Mouse (Mus musculus) ovary, adult 18-20 months (tissue): ENCODE data around the gene Tmem161a.

Experiments used
- DNase-seq: peaks from one replicate; pipeline ENCODE4 v3.0.0; 2022; ENCODE audit warnings: low spot score, mixed read lengths

Gene Tmem161a

DNA sequence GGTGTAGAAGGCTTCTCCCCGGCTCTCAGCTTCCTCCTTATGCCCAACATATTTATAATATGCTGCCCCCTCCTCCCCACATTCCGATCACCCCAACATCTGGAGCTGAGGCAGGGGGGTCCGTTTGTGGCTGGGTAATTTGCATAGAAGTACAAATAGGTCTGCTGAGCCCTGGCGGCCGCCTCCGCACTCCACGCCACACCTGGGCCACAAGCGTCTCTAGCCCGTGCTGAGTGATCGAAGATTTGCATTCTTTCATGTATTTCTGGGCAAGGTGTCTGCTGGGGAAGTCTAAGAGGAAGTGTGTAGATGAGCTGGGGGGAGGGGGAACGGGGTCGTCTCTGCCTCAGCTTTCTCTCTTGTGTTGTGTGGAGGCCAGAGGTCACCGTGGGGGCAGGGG is 12.1 kb upstream of the Tmem161a start:
- no peak for DNase-seq

DNA sequence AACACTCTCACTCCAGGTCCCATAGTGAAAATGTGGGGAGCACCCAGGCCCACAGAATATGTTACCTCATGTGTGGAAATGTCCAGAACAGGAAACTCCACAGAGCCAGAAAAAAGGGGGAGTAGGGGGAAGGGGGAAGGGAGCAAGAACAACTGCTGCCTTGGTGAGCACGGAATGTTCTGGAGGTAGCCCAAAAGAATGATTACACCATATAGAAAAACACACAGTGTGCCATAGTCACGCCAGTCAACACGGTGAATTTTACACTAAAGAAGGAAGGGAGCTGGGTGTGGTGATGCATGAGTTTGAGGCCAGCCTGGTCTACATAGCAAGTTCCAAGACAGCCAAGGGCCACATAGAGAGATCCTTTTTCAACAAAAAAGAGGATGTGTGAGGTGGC is 8.8 kb upstream of the Tmem161a start:
- DNase-seq, result no peak

DNA sequence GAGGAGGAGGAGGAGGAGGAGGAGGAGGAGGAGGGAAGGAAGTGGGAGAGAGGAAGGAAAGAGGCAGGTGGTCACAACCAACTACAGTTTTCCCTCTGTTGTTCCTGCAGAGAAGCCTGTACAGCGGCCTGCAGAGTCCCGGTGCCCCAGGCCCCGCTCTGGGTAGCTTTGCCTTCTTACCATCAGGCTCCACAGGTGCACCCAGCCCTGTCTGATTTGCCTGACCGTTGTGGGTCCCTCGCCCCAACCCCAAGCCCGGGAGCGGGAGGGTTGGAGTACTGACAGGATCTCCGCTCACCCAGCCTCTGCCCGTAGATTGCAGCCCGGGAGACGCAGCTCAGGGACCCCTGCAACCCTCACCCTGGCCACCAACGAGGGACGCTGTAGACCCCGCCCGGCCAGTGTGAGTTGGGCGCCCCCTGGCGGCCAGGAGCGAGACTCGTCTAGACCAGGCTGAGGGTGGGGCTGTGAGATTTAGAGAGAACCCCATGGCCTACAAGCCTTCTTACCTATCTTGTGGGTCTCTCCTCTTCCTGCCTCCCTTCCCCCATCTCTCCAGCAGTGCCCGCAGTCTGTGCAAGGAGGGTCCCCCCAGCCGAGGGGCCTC is 5.5 kb upstream of the Tmem161a start:
- DNase-seq, result no peak

DNA sequence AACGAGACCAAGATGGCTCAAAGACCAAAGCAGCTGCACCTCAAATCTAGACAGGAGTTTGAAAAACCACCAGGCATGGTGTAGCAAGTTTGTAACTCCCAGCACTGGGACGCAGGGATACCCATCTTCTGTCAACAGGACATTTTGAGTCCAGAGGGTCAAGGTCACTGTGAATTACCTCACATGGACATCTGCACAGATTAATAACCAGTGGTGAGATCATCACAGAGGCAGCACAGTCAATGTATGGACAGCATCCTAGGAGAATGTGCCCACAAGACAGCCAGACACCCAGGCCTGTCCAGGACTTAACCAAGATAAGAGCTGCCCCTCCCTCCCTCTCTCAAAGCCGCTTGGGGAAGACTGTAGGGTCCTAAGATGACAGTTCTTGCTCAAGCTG is 2.0 kb upstream of the Tmem161a start:
- no peak for DNase-seq

DNA sequence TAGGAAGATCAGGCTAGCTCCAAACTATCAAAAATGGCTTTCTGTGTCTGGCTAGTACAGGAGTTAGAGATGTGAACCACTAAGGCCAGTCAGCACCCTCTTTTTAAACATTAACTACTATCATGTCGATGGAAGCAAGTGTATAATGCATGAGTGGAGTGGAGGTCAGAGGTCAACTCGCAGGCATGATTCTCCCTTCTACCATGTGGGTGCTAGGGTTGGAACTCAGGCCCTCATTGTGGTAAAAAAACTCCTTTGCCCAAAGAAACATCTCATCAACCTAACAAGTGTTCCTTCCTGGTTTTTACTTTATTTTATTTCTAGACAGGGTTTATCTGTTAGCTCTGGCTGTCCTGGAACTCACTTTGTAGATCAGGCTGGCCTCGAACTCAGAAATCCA is 1.4 kb upstream of the Tmem161a start:
- DNase-seq, result no peak

DNA sequence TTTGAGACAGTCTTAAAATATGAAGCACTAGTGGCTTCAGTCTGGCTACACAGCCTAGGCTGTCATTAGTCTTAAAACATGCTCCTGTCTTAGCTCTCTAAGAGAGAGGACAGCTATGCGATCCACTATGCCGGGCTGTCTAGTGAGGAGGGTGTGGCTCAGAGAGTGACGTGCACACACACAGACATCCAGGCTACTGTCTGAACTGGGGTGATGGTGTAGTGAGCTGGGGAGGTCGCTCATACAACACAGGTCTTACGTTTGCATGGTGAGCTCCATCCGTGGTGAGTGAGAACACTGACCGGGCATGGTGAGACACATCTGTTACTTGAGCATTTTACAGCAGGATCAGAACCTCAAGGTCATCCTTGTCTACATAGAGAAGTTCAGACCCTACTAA is 916 bp upstream of the Tmem161a start:
- DNase-seq, result no peak

DNA sequence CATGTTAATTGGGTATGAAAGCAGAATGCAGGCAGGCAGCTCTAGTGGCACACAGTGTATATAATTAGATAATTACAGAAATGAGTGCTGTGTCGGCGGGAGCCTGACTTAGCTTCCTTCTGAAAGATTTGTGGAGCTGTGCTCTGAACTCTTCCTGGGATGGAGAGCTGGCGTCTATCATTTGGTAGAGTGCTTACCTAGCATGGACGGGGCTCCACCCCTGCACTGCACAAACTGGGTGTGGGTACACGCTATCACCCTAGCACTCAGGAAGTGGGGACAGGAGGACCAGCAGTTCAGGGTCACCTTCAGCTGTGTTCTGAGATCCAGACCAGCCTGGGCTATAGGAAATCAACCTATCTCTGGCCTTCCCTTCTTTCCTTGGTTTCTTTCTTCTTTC is 1.2 kb downstream of the Tmem161a start:
- DNase-seq, result no peak

DNA sequence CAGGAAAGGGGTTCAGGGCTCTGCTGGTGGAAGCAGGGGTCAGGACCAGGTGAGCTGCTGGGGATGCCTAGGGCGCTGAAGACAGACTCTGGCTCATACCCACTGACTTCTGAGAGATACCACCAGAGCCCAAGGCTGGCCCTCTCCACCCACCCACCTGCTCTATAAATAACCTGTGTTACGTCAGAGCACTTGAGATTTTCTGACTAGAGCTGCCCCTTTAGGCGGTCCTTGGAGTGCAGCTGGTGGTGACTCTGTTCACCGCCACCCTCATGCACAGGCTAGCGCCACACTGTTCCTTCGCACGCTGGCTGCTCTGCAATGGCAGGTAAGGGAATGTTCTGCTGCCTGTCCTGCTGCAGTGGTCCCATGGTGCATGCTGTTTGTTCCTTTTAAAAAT is 1.9 kb downstream of the Tmem161a start:
- DNase-seq, result no peak

DNA sequence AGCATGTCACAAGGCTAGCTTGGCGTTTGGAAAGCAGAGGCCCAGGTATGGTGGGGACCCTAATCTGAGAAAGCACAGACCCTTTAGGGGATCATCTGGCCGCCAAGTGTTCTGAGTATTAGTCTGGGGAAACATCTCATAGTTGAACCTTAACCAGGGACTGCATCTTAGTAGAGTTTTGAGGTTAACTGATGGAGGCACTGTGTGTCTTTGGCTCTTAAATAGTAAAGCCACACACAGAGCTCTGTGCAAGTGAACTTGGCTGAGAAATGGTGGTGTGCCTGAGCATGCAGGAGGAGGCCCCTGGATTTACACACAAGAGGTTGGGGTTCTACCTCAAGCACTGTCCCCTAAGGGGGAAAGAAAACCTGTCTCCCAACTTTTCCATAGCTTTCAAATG is 6.1 kb downstream of the Tmem161a start:
- DNase-seq, result no peak

DNA sequence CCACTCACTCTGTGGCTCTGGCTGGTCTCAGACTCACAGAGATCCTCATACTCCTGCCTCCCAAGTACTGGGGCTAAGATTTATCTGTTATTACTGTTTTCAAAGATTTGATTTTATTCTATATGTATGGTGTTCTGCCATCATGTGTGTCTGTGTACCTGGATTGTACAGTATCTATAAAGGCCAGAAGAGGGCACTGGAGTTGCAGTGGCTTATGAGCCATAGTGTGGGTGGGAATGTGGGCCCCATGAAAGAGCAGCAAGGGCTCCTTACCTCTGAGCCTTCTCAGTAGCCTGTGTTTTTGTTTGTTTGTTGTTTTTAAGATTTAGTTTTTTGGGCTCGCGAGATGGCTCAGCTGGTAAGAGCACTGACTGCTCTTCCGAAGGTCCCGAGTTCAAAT is 6.9 kb downstream of the Tmem161a start:
- DNase-seq, result no peak

DNA sequence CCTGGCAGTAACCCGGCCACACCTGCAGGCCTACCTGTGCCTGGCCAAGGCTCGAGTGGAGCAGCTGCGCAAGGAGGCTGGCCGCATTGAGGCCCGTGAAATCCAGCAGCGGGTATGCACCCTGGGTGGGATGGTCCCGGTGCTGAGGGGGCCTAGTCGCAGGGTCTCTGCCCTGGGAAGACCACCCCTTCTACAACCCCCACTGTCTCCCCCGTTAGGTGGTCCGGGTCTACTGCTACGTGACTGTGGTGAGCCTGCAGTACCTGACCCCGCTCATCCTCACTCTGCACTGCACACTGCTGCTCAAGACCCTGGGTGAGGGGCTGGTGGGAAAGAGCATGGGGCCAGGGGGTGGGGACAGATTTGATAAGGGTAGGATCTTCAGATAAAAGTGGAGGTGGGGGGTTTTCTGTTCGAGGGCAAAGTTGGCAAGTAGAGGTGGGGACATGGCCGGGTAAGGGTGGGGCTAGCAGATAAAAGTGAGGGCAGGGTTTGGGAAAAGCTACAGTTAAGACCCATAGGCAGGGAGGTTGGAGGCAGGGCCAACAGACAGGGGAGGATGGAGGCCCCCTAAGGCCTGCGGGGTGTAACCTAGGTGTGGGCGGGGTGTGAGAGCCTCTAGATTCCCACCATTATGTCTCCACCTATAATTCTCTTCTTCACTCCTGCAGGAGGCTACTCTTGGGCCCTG is 9.2 kb downstream of the Tmem161a start:
- no peak for DNase-seq

DNA sequence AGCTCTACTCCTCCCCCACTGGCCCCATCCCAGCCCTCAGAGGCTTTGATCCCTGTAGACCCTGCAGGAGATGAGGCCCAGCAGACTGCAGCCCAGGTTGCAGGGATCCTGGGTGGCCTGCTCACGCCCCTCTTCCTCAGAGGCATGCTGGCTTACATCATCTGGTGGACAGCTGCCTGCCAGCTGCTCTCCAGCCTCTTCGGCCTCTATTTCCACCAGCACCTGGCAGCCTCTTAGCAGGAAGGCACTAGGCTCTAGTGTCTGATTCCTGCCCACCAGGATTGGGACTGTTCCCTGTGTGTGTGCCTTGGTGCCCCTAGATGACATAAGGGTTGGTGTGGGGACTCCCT is 9.7 kb downstream of the Tmem161a start:
- DNase-seq, result no peak

DNA sequence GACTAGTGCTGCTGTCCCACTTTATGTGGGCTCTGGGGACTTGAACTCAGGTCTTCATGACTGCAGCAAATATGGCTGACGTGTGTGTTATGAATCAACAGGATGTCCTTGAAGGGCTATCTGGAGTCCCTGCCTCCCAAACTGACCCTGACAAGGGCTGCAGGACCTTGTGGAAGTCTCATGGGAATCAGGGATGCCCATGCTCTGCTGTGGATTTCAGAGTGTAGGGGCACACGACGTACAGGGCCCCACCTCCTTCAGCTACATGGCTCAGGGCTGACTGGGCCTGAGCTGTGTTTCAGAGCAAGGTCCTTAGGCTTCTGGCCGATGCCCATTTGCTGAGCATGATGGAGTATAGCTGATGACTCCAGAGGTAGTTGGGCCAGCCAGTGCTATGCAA is 11.0 kb downstream of the Tmem161a start:
- peak; percentile 27 for DNase-seq

DNA sequence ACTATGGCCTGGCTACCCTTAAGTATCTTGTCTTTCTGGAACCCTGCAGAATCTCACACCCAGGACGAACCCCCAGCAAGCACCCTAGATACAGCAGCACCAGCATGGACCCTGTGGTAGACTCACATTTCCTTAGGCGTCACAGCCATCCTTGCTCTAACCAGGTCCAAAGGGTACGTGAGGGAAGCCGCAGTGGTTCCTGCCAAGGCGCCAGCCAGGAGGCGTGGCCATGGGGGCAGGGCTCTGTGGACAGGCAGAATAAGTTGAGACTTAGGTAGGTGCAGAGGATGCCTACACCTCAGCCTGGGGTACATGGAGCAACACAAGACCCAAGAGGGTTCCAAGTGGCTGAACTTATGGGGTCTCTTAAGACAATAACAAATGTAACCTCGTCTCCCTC is 16.6 kb downstream of the Tmem161a start:
- no peak for DNase-seq

DNA sequence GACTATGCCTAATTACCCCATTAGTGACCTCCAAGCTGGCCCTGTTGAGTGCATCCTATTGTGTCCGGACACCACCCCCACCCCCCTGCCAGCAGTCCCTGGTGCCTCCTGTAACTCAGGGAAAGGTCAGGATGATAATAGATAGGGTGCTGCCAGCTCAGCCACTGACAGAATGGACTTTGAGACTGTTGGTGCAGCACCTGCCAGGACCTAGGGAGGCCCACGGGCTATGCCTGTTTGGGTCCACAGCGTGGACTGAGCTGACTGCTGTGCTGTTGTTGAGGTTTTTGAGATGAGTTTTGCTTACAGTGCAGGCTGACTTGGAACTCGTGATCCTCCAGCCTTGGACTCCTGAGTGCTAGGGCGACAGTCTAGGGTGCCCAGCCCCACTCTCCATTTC is 21.1 kb downstream of the Tmem161a start:
- no peak for DNase-seq

DNA sequence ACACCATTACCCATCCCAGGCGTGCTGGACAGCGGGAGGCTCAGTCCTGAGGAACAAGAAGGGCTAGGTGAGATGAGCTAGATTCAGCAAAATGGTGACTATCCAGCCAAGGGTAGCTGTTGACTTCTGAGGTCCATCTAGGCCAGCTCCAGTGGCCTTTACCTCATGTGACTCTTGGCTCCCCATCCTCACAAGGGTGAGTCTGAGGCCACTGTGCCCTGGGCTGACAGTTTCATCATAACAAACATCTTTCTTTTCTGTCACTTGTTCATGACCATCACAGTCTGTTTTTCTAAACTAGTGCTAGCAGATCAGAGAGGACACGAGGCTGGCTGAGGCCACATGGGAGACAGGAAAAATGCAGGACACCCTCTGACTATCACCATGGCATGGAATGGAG is 22.0 kb downstream of the Tmem161a start:
- no peak for DNase-seq

DNA sequence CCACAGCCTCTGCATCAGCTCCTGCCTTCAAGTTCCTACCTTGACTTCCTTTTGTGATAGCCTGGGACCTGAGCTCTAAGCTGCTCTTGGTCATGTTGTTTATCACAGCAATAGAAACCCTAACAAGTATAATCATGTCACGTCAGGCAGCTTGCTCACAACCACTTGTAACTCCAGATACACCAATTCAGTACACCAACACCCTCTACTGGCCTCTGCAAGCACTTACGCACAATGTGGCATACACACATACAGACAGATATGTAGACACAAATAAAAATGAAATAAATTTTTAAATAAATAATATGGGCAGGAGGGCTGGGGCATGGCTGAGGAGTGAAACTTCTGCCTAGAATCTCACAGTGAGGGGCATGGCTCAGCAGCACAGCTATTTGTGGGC is 23.6 kb downstream of the Tmem161a start:
- DNase-seq, result no peak

DNA sequence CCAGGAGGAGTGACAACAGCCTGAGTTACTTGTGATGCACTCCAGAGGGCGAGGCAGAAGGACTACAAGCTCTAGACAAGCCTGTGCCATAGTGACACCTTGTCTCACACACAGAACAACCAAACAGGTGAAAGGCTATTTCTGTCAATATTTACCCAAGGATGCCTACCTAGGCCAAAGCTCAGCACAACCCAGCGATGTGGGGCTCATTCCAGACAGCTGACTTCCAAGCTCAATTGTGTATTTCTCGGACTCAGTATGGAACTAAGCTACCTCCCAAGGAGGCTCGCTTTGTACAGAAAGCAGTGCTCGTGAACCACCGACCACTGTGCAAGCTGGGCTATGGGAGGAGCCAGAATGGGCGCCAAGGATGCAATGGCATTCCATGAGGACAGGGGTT is 25.4 kb downstream of the Tmem161a start:
- no peak for DNase-seq

DNA sequence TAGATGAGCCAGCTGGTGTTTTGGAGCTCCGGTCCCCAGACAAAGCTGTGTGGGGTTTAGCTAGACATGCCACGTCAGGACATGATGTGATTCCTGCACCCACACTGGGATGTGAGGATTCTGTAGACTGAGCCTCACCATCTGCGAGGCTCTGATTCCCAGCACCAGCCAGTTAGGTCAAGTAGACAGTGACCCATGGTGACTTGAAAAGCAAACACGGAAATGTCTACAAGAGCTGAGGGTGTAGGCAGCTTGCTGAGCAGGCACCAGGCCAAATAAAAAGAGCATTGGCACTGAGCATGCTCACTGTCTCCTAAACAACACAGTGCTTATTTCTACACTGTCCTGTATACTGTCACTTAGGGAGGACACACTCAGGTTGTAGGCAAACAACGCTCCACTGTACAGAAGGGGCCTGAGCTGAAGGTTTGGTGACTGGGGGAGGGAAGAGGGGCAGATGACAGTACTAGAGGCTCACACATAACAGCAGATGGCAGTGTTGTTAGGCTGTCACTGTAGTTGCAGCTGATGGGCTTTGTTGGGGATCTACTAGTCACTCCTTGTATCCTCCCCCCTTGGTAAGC is 28.0 kb downstream of the Tmem161a start:
- DNase-seq, result no peak

DNA sequence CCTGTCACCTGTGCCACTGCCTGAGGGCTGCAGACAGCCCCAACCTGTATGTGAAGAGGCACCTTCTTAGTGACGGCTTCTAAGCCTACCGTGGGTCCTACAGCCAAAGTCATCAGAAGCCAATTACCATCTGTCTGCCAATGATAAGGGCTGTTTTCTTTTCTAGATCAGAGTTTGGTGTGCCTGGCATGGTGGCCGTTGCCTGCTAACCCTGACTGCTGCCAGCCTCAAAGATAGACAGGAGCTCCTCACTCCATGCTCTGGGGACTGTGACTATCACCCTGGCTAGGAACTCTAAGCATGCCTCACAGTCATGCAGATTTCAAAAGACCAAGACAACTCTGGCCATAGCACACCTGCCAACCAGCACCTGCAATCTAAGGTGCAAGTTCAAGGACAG is 29.3 kb downstream of the Tmem161a start:
- no peak for DNase-seq

DNA sequence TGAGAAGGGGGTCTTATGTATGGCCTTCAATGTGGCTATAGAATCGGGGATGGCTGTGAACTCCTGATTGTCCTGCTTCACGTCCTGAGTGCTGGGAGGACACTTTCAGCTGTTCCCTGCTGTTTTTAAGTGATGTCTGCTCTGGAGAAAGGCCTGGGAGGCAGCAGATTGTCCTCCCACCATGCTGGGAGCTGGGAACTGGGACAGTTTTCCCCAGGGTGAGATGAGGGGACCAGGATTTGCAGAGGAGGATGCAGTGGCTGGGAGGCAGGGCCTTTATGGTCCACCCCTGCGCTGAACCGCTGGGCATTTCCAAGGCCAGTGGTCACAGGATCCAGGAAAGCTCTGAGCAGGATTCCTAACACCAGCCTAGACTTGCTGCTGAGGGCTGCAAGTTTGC is 30.9 kb downstream of the Tmem161a start:
- no peak for DNase-seq

DNA sequence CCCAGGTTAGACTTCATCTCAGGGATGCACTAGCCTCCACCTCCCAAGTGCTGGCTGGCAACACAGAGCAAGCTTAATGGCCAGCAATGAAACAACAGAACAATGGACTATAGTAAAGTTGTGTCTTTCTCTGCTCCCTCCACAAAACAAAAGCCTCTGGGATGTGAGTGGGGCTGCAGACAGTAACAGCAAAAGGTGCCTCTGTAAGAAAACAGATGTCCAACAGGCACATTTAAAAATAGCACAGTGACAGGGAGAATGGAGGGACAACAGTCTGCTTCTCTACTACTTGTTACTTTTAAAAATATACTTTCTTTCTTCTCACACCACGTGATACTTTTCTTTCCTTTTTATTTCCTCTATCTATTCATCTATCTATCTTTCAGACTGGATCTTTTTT is 32.6 kb downstream of the Tmem161a start:
- no peak for DNase-seq

DNA sequence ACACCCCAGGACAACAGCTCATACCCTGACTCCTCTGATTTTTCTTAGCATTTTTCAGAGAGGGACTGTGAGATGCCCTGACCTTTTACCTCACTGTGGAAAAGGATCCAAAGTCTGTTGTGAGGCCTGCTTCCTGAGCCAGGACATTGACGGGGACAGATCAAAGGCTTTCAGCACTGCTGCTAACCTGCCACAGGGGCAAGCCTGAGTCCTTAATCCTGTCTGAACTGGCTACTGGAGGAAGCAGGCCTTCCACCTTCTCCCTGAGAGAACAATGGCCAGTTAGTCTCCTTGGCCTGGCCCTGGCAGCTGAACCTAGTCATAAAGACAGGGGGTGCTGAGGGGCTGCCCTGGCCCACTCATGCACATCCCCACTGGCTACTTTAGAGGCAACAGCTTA is 36.0 kb downstream of the Tmem161a start:
- no peak for DNase-seq

DNA sequence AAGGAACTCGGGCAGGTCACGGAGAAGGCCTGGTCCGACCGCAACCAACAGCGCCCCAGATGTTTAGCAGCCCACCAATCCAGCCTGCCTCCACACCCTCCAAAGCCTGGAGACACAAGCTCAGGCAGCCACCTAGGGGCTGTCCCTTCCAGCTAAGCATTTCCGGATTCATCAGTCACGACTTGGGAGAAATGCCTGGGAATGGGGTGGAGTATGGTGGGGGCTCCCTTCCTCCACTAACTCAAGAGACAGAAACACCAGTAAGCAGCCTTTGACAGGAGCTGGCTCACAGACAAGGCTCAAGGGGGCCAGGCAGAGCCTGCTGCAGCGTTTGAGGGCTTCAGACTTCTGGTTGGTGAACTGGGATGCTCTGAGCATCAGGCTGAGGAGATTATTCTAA is 38.4 kb downstream of the Tmem161a start:
- DNase-seq, result no peak
